Mouse (Mus musculus) kidney, adult 2 months (tissue): ENCODE data around the gene Pten. TPM values are rescaled to one million over a fixed set of nuclear protein-coding genes. Genes with fewer than 3 reads are reported as not detected.

Experiments used
- DNase-seq: peaks from one replicate; pipeline ENCODE4 v3.0.0; 2021
- H3K27ac ChIP-seq: fragments of 200-500 bp; 2 replicates; pipeline ENCODE4 v1.5.1; 2012; ENCODE audit warnings: low read depth, low read length, control low read depth, inconsistent platforms; ENCODE audit not compliant: insufficient read depth
- H3K27me3 ChIP-seq: fragments of 200-500 bp; replicated peaks from 2 replicates; pipeline ENCODE4 v1.6.1; 2012; ENCODE audit warnings: mild to moderate bottlenecking, moderate library complexity, low read length, inconsistent platforms; ENCODE audit not compliant: control insufficient read depth, insufficient read depth
- H3K36me3 ChIP-seq: fragments of 200-500 bp; 2 replicates; pipeline ENCODE4 v1.6.1; 2012; ENCODE audit warnings: mild to moderate bottlenecking, moderate library complexity, low read length, inconsistent platforms; ENCODE audit not compliant: control insufficient read depth, insufficient read depth
- H3K4me1 ChIP-seq: fragments of 200-500 bp; 2 replicates; pipeline ENCODE4 v1.6.1; 2011; ENCODE audit warnings: low read length; ENCODE audit not compliant: control insufficient read depth, insufficient read depth
- H3K4me3 ChIP-seq: fragments of 200-500 bp; 2 replicates; pipeline ENCODE4 v1.5.1; 2011; ENCODE audit warnings: mild to moderate bottlenecking, low read depth, low read length, control low read depth; ENCODE audit not compliant: insufficient read depth
- CTCF ChIP-seq: fragments of 200-500 bp; conservative IDR thresholded peaks from 2 replicates; pipeline ENCODE4 v1.5.1; 2011; ENCODE audit warnings: low read depth, mild to moderate bottlenecking, control low read depth, low read length, moderate library complexity, mixed read lengths; ENCODE audit not compliant: insufficient read depth, insufficient read length
- POLR2A ChIP-seq: fragments of 200-500 bp; IDR thresholded peaks from one replicate; pipeline ENCODE4 v1.6.1; 2011; ENCODE audit warnings: low read depth, low read length, control low read depth
- WGBS: fragments of 180-500 bp; shearing (Covaris S2); methylation state at CpG from one replicate; pipeline ENCODE4 v1.1.7; 2018; 5-methylcytosine and 5-hydroxymethylcytosine counted together
- polyA plus RNA-seq: library from polyadenylated mRNA; depleted of rRNA; stranded (reverse); fragments of >200 nt; gene quantifications from 2 replicates; pipeline ENCODE4 v1.2.3, GENCODE M21; 2012

Gene Pten
- polyA plus RNA-seq, 1 experiment = 15.2 TPM

DNA sequence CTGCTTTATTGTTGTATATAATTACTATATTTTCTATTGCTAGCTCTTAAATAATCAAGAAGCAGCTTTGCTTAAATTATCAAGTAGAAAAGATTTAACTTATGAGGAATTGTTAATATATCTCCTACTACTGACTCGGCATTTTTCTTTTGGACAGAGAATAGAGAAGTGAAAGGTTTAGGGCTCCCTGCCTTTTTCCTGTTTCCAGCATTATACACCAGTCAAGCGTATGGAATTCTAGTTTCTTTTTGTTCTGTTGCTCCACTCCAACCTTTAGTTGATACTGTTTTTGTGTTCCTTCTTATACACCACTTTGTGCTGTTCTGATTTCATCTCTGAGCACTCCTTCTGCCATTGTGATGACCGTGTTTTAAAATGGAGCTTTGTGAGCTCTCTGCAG, 32.2 kb downstream of the Pten start:
- peaks cover 2% of the 10 kb centered on the region; the same call in 1 of the 2 replicates for H3K36me3 ChIP-seq
- peaks cover 20% of the 10 kb centered on the region; the same call in 1 of the 2 replicates for H3K4me1 ChIP-seq
- H3K4me3 ChIP-seq = no peak overlapping the region
- 60% methylated on average over 3 of the region's 3 CpGs for WGBS
- no peaks in the 10 kb centered on the region for H3K27me3 ChIP-seq
- TF ChIP-seq CTCF (no peak), POLR2A (no peak)
- no peak for DNase-seq
- no peak overlapping the region for H3K27ac ChIP-seq

DNA sequence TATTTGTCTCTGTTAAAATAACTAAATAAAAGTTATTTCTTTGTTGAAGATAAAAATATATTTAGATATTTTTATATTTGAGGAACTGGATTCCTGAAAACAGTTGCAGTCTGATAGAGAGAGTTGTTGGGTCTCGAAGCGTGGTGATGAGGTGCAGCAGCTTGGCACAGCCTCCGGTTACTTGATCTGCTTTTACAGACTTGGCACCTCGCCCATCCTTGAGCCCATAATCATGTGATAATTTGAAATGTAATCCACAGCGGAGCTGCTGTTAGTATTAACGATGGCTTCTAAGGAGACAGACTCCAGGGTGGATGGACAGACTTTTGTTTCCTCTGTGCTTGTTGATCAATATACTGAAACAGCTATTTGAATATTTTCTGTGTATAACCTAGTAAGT, 35.3 kb downstream of the Pten start:
- 4% methylated on average over 6 of the region's 6 CpGs for WGBS
- Histone ChIP-seq H3K27ac (no peak overlapping the region), H3K4me1 (peaks cover 18% of the 10 kb centered on the region; the same call in 1 of the 2 replicates), H3K36me3 (peaks cover 2% of the 10 kb centered on the region; the same call in 1 of the 2 replicates), H3K27me3 (no peaks in the 10 kb centered on the region), H3K4me3 (no peak overlapping the region)
- TF ChIP-seq POLR2A (no peak), CTCF (no peak)
- peak; percentile 90 for DNase-seq

DNA sequence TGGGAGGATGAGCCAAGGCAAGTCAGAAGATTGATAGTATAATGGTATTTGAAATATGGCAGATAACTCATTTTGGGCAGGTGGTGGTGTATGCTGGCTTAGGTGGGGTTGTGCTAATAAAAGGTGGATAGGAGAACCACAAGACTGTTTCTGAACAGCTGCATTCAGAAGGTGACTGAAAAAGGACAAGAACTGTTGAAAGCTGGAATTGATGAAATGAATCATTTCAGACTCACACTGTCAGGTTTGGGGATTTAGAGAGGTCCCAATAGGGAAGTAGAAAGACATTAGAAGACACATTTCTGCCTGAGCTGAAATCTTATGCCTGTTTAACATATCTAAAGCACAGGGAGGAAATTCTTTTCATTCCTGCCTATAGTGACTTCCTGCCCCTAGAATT, 36.6 kb downstream of the Pten start:
- no peak overlapping the region for H3K27ac ChIP-seq
- no peak for DNase-seq
- no peaks in the 10 kb centered on the region for H3K27me3 ChIP-seq
- no peak overlapping the region for H3K4me3 ChIP-seq
- TF ChIP-seq CTCF (no peak), POLR2A (no peak)
- H3K36me3 ChIP-seq = peaks cover 2% of the 10 kb centered on the region; the same call in 1 of the 2 replicates
- H3K4me1 ChIP-seq = peaks cover 13% of the 10 kb centered on the region; the same call in 1 of the 2 replicates

DNA sequence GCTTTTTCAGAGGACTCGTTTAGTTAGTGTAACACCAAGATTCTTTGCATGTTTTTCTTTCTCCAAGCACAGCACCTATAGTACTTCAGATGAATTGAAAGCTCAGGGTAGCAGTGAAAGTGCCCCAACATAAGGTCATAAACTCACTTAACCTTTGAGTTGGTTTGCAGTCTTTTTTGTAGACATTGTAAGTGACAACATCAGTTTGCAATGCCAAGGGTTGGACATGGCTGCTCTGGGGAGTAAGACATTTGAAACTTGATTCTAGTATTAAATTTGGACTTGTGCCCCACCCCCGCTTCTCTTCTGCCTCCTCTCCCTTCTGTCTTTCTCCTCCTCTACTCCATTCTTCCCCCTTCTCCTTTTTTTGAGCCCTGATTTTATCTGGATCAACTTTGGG, 43.3 kb downstream of the Pten start:
- Histone ChIP-seq H3K4me1 (peaks cover 2% of the 10 kb centered on the region; the same call in 1 of the 2 replicates), H3K4me3 (no peak overlapping the region), H3K27me3 (no peaks in the 10 kb centered on the region), H3K27ac (no peak overlapping the region), H3K36me3 (peaks cover 4% of the 10 kb centered on the region)
- WGBS = 69% methylated on average over 2 of the region's 2 CpGs
- DNase-seq = no peak
- TF ChIP-seq POLR2A (no peak), CTCF (no peak)

DNA sequence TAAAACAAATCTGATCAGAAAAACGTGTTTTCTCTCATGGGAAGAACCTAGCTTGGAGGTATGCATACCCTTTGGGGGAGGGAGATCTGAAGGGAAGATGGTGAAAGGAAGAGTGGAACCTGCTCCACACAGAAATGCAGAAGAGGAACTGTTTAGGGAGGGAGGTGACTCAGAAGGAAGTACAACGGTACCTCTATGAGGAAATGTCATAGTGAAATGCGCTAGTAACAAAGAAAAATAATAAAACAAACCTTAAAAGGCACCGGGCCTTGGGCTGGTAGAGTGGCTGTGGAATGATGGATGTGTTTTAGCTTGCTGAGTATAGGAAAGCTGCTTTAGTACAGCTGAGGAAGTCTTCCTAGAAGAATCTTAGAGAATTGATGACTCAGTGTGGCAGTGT, 47.4 kb downstream of the Pten start:
- DNase-seq = no peak
- TF ChIP-seq POLR2A (no peak), CTCF (no peak)

GRCm38 (mm10) chr19:32807610-32808009, 50.3 kb downstream of the Pten start:
- no peak for TF ChIP-seq POLR2A
- TF ChIP-seq CTCF = no peak
- no peak for DNase-seq
- H3K27me3 ChIP-seq = no peaks in the 10 kb centered on the region
- H3K27ac ChIP-seq = no peak overlapping the region
- H3K4me1 ChIP-seq = peaks cover 8% of the 10 kb centered on the region
- H3K4me3 ChIP-seq = no peak overlapping the region
- WGBS = 83% methylated on average over 2 of the region's 2 CpGs
- no peaks in the 10 kb centered on the region for H3K36me3 ChIP-seq

More for the DNA sequence above, 47.4 kb downstream of the Pten start:
- no peaks in the 10 kb centered on the region for H3K27me3 ChIP-seq
- 52% methylated on average over 4 of the region's 4 CpGs for WGBS
- peaks cover 4% of the 10 kb centered on the region for H3K36me3 ChIP-seq
- H3K4me1 ChIP-seq = peaks cover 8% of the 10 kb centered on the region
- H3K27ac ChIP-seq = no peak overlapping the region
- no peak overlapping the region for H3K4me3 ChIP-seq

DNA sequence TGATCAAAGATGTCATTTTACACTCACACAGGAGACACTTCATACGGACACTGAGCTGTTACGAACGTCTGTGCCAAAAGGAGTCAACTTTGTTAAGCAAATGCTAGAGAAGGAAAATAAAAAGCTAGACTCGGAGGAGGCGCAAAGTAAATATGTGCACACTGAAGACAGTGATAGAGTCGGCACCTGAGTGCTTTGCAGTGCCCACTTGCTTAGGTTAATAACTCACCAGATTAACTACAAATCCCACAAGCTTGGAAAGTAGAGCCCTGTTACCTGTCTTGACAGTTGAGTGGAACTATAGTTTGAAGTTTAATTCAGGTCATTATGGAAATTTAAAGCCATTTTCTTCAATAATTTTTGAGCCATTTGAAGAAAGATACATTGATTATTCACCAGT, 51.4 kb downstream of the Pten start:
- no peak overlapping the region for H3K4me3 ChIP-seq
- DNase-seq = peak; percentile 69
- 20% methylated on average over 6 of the region's 6 CpGs for WGBS
- H3K4me1 ChIP-seq = peaks cover 8% of the 10 kb centered on the region
- no peak overlapping the region for H3K27ac ChIP-seq
- no peaks in the 10 kb centered on the region for H3K27me3 ChIP-seq
- TF ChIP-seq POLR2A = no peak
- no peak for TF ChIP-seq CTCF
- peaks cover 2% of the 10 kb centered on the region; the same call in 1 of the 2 replicates for H3K36me3 ChIP-seq

GRCm38 (mm10) chr19:32809117-32809516, 51.8 kb downstream of the Pten start:
- WGBS = 60% methylated on average over 3 of the region's 3 CpGs
- no peak for TF ChIP-seq CTCF
- no peak for TF ChIP-seq POLR2A

More at GRCm38 (mm10) chr19:32809117-32809516, 51.8 kb downstream of the Pten start:
- Histone ChIP-seq H3K27me3 (no peaks in the 10 kb centered on the region), H3K4me1 (peaks cover 8% of the 10 kb centered on the region), H3K36me3 (peaks cover 2% of the 10 kb centered on the region; the same call in 1 of the 2 replicates), H3K27ac (no peak overlapping the region), H3K4me3 (no peak overlapping the region)
- no peak for DNase-seq
